Mouse (Mus musculus): ENCODE results near the gene Gm29609.

The Gm29609 gene

DNA sequence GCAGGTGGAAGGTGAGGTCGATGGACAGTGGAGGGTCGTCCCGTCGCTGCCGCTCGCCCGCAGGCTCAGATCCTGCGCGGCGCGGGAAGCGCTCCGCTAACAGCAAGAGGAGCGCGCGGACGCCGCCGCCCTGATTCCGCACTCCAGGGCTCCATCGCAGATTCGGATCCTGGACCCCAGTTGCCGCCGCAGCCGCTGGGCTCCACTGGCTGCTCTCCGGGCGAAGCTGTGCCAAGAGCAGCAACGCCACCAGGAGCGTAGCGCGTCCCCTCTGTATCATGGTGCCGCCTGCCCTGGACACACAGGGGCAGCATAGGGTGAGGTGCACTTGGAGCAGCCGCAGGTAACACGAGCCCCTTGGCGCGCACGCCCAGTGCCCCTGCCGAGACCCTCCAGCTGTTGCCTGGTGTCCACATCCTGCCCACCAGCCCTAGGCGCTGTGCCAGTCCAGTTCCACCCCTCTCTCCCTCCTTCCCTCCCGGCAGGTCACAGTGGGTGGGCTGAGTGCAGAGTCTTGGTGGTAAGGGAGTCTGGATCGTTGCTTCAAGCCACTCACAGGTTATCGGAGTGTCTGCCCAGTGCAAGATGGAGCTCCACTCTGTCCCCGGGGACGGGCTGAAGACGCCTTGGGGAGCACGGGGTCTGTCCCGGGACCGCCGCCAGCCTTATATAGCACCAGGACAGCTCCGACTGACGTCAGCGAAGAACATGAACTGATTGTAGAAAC lies 41.3 kb downstream of the Gm29609 start, which contains the start of gene Ucn:
TSS of gene Ucn (minus strand) at position 589 of the 727 bp plus-strand sequence.
- no peak for DNase-seq

DNA sequence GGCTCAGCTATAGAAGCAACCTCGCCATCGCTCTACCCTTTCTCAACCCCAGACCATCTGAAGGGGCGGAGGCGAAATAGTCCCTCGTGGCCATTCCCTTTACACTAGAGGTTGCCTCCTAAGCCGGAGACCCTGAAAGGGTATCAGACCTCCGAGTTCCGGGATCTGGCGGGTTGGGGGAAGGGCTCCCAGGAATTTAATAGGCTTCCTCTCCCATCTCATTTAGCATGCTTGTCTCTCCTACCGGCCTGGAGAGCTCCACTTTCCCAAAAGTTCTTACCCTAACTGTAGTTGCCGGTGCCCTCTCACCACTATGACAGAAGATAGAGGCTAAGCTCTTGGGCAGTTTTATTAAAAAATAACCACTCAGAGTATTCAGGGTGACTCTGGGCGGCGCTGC lies 42.1 kb downstream of the Gm29609 start:
- no peak for DNase-seq

DNA sequence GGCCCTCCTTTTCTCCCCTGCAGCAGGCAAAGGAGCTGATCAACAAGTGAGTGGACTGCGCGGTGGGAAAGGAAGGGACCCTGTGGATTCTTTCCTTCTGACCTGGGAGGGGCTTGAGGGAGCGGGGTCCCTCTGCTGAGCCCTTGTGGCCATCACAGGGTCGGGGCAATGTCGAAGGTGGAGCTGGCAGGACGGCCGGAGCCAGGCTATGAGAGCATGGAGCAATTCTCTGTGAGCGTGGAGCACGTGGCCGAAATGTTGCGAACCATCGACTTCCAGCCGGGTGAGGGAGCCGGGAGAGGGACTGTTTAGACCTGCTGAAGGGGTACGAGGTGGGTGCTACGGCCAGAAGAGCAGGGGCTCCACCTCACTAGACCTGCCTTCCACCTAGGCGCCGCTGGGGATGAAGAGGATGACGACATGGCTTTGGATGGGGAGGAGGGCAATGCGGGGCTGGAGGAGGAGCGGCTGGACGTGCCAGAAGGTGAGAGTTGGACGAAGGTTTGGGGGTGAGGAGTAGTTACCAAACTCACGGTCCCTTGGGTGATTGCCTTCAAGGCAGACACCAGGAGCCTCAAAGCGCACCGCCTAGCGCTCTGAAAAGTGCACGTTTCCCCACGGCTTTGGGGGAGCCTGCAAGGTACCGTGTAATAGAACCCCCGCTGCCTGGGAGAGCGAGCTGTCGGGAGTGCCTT lies 42.8 kb downstream of the Gm29609 start:
- no peak for DNase-seq

DNA sequence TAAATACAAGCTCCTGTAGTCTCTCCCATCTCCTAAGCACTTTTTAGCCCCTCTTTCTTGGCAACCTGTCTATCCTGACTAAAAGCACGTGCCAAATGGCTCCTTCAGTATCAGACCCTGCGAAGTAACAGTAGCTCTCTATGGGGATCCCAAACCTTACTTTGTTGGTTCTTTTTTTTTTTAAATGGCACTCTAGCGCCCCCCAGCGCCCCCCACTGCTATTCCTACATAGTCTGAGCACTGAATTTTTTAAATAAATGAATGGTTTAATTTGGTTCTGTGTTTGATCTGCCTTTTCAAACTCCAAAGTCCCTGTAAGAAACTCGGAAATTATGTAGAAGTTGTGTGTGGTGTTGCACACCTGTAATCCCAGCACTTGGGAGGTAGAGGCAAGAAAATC lies 53.7 kb downstream of the Gm29609 start:
- DNase-seq = no peak

DNA sequence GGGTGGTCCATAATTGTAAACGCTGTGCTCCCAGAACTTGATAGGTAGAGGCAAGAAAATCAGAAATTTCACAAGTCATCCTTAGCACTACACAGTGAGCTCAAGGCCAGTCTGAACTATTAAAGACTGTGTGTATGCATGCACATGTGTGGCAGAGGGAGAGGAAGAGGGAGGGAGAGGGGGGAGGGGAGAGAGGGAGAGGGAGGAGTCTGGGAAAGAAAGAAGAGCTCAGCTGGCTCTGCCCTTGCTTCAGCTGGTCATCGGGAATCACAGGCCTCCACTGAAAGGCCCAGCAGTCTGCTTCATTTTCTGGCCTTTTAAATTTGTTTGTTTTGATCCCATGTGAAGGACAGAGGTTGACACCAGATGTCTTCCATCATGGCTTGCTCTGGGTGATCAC lies 56.2 kb downstream of the Gm29609 start:
- no peak for DNase-seq

DNA sequence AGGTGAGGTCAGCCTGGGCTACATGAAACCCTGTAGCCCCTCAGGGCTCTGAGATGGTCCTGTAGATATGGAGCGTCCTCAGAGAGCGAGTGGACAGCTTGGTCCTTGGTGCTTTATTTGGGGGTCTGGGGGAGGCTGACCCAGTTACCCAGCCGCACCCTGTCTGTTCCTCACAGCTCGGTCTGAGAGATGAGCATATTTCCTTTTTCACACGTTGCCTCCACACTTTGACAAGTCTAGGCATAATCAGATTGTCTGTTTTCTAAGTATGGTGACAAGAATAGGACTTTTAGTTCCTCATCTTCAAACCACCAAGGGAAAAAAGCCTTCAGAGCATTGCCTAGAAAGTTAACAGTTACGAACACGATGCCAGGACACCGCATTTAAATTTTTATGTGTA lies 58.6 kb downstream of the Gm29609 start:
- peak; percentile 35 for DNase-seq

DNA sequence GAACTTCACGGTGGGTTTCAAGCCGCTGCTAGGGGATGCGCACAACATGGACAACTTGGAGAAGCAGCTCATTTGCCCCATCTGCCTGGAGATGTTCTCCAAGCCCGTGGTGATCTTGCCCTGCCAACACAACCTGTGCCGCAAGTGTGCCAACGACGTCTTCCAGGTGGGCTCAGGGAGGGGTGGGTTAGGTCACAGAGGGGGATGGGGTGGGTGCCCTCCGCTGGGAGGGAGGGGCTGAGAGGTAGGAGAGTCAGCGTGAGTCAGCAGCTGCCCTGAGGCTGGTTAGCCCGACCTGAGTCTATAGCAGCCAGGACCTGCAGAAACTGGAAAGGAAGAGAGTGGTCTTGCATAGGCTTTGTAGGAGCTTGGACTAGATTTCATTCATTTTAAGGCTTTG lies 62.8 kb downstream of the Gm29609 start:
- DNase-seq = no peak

DNA sequence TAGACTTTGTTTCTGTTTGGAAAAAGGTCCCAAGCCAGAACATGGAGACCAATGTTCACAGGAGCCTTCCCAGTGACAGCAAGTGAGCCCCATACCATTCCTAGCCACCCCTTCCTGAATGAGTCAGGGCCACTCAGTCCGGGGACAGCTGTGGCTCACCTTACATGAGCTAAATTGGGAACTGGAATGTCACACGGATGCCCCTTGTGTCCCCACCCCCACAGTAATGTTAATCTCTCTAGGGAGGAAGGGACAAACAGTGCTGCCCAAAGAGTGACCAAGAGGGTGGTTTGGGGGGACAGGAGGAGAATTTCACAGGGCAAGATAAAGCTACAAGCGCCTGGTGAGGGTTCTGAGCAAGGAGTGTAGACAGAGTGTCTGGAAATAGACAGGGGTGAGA lies 63.4 kb downstream of the Gm29609 start, which contains the start of gene Trim54:
TSS of gene Trim54 (plus strand) at position 359 of the 400 bp plus-strand sequence.
- DNase-seq = no peak

DNA sequence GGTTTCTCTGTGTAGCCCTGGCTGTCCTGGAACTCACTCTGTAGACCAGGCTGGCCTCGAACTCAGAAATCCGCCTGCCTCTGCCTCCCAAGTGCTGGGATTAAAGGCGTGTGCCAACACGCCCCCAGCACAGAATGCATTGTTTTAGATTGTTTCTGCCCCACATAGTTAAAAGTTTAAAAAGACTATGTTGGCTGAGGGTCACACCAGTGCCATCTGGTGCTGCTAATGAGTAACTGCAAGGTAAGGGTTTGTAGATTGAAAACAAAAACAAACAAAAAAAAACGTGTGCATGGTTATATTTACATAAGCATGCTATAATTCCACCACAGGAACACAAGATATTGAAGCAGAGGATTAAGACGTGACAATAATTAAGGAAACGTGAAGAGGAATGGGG lies 68.9 kb downstream of the Gm29609 start:
- no peak for DNase-seq

DNA sequence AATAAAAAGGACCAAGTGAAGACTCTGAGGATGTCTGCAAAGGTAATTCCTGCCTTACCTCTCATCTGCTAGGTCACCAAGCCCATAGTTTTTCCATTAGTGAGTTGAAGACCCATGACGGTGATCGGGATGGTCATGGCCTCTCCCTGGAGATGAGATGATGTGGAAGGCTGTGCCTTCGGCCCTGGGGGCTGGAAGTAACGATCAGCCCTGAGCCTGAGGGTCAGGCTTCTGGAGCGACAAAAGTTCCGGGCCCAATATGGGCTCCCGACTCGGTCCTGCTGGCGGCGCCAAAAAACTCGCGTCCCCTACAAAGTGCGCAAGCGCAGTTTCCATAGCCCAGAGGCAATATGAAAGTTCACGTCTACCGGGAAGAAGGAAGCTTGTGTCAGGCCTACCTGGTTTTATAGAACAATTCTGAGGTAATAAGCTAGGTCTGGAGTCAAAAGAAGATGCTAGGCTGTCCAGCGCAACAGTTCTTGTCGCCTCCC lies 71.7 kb downstream of the Gm29609 start, which contains the start of gene Slc30a3:
TSS of gene Slc30a3 (minus strand) at position 238 of the 491 bp plus-strand sequence.
- DNase-seq = no peak

DNA sequence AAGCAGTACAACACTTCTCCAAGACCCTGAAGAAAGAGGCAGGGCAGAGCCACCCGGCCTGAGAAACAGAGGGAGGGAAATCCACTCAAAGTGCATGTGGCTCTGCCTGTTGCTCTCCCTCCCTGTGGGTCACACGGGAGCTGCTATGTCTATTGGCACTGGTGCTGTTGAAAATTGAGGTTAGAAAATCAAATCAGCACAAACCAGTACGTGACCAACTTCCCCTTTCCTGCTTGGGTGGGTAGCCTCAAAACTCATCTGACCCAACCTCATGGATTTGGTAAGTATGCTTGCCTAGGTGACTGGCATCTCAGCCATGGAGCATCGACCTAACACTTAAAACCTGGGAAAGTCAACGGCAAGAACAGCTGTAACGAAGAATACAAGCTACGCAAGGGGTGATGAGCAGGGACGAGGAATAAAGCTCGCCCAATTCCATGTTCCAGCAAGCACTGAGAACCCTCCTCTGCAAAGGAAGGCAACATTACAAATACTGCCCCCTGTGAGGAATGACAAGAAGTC lies 73.8 kb downstream of the Gm29609 start, which contains the start of gene Dnajc5g:
TSS of gene Dnajc5g (plus strand) at position 472 of the 522 bp plus-strand sequence.
- no peak for DNase-seq

DNA sequence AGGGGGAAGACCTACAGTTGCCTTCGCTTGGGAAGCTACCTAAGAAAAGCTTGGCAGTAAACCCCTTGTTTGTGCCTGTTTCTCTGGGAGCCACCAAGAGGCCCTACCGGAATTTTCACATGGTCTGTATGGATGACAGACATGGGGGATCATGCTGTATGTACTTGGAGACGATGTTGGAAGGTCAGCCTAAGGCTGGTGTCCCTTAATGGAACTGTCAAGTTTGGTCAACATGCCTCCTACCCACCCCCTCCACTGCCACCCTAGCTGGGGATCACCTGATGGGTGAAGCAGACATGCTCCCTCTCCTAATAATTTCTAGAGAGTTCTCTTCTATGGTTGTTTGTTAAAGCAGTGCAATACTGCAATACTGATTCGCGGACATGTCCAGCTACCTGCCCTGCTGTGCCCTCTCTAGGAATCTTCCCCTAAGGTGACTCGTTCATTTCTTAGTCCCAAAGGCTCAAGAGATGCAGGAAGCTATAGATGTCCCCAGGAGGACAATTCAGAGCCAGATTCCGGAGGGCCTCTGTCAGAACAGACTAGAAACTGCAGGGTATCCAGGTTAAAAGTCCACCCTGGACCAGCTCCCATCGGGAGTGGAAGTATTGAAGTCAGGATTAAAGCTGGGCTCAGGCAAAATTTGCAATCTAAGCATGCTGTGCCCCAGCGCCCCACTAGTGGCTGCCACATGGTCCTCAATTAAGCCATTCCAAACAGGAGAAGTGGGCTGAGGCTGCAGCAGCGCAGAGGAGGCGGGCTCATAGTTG lies 83.8 kb downstream of the Gm29609 start:
- no peak for DNase-seq

DNA sequence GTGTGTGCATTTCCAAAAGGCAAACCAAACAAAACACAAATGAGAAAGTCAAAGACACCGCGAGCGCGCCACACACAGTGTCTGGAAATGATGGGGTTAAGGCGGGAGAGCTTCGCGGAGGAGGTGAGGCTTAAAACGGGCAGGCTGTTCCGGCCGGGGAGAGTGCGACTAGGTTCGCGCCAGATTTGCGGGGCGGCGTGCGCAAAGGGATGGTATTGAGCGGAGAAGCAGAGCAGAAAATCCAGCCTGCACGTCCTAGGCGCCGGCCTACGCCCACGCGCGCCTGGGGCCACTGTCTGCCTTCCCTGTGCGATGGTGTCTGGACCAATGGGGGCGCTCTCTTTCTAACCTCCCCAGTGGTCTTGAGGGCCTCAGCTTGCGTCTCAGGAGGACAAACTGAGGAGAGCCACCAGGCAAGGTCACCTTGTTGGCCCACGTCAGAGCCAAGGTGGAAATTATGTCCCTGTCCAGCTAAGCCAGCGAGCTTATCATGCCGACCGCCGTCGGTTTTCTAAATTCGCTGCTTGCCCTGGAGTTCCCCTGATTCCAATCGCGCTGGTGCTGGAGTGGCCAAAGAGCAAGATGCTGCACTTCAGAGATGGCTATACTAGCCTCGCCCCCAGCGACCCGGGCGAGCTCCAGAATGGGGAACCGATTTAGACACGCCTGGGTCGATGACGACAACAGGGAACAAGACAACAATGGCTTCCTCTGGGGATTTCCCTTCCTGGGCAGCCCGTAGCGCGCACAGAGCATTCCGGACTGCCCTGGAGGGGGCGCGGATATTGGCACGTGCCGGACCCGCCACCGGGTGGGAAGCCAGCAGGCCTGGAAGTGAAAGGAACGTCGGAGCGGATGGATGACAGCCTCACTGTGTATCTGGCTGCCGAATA lies 84.7 kb downstream of the Gm29609 start:
- peak; percentile 60 for DNase-seq
